Mouse (Mus musculus) left cerebral cortex, adult 18-20 months (tissue): ENCODE results near the gene Slc5a4b. TPM values are rescaled to one million over a fixed set of nuclear protein-coding genes. Genes with fewer than 3 reads are reported as not detected.
"Not testable (repeated sequence)": the region's sequence is repeated elsewhere in the genome, so short reads cannot be mapped to it uniquely, and the experiment has no call there.

Experiments used
- DNase-seq, 2 experiments: peaks; one replicate each; pipeline ENCODE4 v3.0.0; 2021 to 2022; ENCODE audit warnings: low spot score in 2 of 2, mixed read lengths in 1 of 2
- long read RNA-seq, 2 experiments: library from polyadenylated mRNA; stranded (forward); transcript quantifications; one replicate each; pipeline ENCODE4 v2.0.0; 2021
- total RNA-seq, 2 experiments: library from RNA; stranded (reverse); gene quantifications; 2 replicates each; pipeline ENCODE4 v1.2.3; 2021

Slc5a4b gene
- not detected for total RNA-seq
- long read RNA-seq, experiment 1, result 0 reads
- long read RNA-seq, experiment 2, result 0 reads

DNA sequence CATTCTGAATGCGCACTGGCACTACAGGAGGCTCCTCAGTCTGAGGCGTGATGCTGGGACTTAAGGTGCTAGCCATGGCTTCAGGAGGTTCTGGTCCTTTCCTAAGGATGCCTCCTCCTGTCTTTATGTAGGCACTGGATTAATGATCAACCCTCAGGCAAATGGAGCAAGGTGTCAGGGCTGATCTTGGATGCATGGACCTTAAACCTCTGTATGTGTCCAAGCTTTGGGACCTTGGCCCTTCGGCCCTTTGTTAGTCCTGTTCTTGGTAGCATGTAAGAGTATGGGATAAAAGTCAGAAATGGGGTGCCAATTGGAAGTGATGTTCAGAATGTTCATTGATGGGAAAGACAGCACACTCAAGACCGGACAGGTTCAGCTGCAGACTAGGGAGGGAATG lies at the start of gene Slc5a4b:
Gene Slc5a4b (minus strand): TSS at position 101 of the 400 bp plus-strand sequence.
- DNase-seq, result no peak

DNA sequence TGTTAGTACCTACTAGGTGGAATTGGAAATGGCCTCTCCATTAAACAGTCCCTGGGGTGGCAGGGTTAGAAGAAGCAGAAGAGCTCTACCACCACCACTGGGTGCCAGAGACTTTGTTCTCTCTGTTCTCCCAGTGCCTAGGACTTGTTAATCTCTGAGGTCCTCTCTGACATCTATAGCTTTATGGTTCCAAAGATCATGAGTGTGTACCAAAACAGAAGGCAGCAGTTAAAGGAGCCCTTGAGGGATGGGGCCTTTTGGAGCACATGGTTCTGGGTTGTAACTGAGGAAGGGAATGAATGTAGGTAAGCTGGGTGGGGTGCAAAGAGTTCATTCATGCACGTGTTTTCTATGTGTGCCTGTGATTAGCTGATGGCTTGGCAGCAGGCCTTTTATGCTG lies 47.2 kb upstream of the Slc5a4b start:
- DNase-seq, result no peak

DNA sequence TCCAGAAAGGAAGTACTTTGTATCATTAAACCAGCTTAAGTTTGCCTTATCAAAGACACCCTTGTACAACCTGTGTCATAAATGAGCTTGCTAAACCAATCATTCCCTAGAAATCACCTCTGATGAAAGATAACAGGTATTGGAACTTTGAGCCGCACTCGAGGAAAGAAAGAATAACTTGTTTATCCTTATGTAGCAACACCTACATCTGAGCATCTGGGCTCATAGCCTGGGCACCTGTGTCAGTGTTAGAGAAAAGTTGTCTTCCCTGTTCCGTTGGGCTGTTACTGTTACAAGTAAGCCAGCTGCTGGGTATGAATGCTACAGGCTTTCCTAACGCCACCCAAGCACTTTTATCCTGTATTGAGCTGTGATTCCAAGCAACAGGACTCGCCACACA lies 46.8 kb upstream of the Slc5a4b start:
- no peak for DNase-seq

DNA sequence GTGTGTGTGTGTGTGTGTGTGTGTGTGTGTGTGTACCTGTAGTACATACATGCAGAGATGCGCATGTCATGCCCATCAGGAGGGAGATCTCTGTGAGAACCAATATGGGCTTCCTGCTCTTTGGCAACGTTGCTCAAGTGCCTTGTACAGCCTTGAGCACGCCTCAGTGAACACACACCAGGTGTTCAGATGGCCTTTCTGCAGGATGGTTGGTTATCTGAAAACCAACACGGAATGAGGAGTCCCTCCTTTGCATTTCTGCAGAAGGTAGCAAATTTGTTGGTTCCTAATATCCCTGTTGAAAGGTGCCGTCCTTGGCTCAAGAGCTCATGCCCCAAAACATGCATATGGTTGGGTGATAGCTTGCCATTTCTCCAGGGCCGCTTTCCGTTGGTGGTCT lies 45.1 kb upstream of the Slc5a4b start:
- DNase-seq, result no peak

DNA sequence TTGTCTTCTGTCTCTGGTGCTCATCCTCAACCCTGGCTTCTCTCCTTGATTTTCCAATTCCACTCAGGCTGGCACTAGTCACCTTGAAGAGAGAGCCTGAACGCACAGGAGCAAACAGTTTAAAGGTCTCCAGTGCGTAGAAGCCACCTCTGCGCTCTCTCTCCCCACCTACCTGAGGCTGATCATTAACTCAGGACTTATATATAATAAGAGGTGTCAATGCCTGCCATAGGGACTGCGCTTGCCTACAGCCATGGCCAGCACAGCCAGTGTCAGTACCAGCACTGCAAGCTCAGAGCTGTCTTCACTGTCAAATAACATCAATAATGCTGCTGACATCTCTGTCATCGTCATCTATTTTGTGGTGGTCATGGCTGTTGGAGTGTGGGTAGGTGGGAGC lies 36.5 kb upstream of the Slc5a4b start, which contains the start of gene Slc5a4a:
Gene Slc5a4a (plus strand): TSS at position 174 of the 400 bp plus-strand sequence.
- no peak for DNase-seq

DNA sequence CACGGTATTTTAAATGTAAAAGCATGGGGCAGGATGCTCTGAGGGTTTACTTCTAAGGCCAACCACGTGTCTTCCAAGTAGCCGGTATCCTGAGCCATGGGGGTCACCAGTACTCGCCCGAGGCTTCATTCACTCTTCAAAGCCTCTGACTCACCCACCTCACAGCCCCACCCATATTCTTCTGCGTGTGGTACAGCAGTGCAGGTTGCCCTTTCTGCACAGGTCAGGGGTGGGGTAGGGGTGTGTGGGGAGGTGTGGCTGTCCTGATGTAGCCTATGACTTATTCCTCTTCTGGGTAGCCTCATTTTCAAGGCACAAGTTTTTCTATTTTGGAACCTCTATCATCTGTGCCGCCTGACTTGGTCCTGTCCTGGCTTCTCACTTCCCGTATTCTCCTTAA lies 36.1 kb upstream of the Slc5a4b start:
- DNase-seq, result no peak

DNA sequence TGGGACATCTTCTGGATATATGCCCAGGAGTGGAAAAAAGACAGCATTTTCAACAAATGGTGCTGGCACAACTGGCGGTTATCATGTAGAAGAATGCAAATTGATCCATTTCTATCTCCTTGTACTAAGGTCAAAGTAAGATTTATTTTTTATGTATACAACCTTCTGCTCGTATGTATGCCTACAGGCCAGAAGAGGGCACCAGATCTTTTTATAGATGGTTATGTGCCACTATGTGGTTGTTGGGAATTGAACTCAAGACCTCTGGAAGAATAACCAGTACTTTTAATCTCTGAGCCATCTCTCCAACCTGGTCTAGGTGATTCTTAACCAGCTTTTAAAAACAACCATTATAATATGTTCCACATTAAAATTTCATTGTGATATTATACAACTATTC lies 25.6 kb upstream of the Slc5a4b start:
- no peak for DNase-seq

DNA sequence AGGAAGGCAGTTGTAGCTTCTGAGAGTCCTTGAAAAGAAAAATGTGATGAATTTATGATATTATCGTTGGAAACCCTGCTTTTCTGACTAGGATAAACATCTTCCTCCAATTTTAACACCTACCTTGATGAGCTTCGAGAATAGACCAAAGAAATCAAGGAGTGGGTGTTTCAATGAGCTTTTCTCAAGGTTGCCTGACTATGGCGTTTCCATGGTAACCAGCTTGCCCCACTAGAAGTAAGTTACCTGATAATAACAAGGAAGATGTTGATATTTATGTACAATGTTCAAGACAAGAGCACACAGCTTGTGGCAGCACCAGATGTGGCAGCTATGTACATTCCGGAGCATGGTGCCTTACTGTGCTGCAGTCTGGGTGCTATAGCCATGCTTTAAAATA lies 21.7 kb upstream of the Slc5a4b start:
- no peak for DNase-seq

DNA sequence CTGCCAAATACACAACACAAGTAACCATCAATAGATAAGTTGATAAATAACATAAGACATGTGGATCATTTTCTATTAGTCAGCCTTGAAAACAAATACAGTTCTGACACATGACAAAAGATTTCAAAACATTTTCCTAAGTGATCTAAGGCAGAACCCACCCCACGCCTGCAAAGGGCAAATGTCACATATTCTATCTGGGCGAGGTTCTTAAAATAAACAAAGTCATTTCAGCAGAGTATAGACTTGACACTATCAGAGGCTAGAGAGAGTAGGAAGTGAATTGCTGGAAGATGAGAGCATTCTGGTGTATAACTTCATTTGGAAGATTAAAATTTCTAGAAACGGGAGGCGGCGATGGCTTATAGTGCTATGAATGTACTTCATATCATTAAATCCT lies 10.7 kb upstream of the Slc5a4b start:
- no peak for DNase-seq

DNA sequence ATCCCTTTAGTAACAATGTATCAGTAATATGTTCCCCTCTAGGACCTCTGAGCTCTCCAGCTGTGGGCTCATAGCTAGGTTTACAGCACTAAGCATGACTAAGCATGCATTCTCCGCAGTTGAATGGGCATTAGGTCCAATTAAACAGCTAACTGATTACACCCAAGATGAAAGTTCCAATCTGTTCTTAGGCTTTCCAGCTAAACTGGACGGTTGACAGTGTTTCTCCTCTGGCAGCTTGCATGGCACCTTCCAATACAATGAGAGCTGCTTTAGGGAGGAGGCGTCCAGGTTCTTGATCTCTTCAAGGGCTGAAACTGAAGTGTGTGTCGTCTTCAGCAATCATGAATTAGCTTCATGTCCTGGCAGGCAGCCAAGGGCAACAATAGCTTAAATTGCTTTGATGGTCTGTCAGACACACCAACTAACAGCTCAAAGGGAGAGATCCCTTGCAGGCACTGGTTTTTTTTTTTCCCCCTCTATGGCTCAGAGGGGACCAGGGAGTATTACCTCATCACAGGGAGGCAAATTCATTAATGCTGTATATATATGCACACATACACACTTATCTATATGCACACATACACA lies 9.5 kb upstream of the Slc5a4b start:
- no peak for DNase-seq

DNA sequence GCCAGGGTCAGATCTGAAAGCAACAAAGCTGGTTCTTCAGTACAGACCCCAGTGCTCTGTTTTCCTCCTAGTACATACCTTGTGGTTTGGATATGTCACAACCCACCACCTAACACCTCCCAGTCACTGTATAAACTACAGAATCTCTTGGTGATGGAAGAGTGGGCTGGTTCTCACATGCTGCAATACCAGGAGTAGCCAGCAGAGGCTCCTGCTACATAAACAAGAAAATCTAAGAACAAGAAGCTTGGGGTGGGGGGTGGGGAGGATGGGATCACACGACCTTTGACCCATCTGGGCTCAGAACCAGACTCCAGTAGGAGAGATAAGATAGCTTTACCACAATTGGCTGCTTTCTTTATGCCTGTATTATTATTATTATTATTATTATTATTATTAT lies 8.0 kb upstream of the Slc5a4b start:
- DNase-seq, result peak in 1 of 2 experiments; percentile 8

DNA sequence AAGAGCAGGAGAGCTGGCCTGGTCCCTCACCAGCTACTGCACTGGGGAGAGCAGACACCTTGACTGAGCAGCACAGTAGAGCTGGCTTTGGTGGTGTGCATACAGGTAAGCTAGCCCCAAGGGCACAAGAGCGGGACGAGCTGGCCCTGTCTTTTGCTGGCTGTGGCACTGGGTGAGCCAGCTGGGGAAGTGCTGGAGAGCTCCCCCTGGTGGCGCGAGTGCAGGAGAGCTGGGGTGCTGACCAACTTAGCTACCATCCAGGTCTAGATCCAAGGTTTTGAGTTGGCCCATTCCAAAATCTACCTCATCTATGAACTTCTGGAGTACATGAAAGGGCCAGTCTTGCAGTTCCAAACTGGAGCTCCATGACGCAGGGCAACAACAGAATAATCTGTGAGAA lies 7.2 kb upstream of the Slc5a4b start:
- peak; percentile 21 to 48 for DNase-seq

DNA sequence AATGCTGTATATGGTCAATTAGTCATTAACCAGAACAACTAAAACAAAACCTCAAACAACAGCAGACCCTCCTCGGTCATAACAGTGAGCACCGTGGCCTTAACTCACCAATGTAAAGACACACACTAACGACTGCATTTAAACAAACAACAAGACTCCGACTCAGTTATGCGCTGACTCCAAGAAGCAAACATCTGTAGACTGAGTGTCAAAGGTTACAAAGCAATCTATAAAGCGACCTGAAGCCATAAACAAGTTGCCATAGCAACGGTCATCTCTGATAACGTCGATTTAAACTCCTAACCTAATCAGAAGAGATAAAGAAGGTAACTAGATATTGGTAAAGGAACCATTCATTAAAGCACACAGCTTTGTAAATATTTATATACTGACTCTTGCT lies 13.4 kb downstream of the Slc5a4b start:
- no peak for DNase-seq

DNA sequence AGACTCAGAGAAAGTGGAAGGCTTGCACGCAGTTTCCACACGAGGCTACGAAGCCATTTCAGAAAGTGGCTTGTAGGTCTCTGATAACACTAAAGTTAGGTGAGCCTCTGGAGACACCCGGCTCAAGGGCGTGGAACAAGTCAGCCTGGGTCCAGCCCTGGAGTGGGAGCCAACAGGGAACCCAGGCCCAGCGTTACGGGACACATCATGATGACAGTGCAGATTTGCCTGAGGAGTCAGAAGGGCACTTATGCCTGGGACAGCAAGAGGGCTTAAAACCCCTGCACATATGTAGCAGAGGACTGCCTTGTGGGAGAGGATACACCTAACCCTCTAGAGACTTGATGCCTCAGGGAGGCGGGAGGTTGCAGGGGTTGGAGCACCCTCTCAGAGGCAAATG lies 14.2 kb downstream of the Slc5a4b start:
- no peak for DNase-seq

DNA sequence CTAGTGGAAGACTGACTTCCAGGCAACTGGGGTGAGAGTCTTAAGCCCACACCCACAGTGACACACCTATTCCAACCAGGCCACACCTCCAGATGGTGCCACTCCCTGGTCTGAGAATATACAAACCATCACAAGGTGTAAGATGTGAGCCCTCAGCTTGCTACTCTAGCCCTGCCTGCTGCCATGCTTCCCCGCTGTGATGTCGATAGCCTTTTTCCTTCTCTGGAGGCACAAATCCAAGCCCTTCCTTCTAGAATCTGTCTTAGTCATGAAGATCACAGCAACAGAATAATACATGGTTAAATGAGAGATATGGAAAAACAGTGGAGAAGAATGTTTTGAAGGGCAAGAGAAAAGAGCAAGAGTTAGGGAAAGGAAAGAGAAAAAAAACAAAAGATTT lies 33.8 kb downstream of the Slc5a4b start:
- DNase-seq, result not testable (repeated sequence)

DNA sequence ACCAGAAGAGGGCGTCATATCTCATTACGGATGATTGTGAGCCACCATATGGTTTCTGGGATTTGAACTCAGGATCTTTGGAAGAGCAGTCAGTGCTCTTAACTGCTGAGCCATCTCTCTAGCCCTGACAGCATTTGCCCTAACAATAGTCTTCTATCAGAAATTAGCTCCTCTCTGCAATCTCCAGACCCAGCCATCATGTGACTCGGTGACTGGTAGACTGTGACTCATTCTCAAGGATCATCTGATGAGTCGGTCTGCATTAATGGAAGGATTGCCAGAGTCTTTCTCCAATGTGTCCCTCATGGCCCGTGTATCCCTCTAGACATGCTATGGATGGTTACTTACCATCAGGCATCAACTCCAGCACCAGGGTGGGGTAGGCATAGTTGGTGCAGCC lies 38.7 kb downstream of the Slc5a4b start:
- DNase-seq, result not testable (repeated sequence)

DNA sequence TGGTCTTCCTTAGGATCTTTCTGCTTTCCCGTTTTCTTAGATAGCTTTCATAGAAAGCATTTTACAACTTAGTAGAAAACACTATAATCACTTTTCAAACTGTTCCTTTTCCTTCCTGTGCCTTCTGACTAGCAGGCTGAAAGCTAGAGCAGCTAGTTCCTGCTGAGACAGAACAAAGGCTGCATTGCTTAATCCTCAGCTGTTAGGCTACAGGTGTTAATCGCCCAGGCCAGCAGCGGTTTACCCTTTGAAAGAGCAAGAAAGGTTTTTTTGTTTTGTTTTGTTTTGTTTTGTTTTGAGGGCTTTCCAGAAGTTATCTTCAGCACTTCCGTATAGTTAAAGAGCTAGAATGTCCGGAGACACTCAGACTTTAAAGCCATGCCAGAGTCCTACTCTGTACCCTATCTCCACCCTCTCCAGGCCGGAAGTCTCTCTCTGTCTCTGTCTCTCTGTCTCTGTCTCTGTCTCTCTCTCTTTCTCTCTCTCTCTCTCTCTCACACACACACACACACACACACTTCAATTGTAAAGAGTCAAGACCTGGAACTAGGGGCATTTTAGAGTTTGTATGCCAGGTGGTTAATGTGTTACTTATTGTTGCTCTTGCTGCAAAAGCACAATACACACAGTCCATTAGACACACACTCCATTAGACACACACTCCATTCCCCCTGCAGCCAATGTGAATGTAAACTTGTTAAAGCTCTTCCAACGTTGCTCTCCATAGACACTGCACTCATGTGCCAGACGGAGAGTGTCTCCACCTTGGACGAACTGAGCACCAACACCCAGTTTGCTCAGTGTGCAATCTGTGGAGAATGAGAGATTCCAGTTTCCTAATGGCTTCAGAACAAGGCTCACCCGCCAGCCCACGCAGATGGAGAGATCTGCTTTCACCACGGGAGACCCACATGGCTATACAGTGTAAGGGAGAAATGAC lies 42.8 kb downstream of the Slc5a4b start:
- no peak for DNase-seq

DNA sequence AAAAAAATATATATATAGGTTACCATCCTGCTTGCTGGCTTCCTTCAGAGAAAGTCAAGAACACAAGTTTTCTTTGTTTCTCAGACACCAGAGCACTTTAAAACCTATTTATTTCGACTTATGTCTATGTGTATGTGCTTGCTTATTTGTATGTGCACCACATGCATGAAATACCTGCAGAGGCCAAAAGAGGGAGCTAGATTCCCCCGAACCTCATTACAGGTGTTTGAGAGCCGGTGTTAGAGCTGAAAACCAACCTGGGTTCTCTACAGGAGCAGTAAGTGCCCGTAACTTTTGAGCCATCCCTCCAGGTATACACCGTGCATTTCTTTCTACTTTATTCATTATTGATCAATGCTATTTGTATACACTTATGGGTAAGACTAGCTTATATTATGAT lies 48.3 kb downstream of the Slc5a4b start:
- DNase-seq, result no peak

DNA sequence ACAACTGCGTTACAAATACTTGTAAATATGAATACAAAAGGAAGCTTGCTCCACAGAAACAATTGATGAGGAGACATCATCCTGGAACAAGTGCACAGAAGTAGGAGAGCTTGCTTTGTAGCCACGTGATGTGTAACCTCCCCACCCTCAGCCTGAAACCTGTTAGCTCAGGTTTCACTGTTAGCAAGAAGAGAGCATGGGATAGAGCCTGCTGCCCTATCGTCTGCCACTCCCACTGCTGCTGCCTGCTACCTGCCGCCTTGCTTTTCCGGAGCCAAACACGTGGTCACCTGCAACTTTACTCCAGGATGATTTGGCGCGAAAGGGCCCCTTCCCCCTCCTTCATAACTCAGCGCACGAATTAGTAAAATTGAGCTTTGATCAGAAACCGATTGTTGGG lies 58.9 kb downstream of the Slc5a4b start:
- no peak for DNase-seq

DNA sequence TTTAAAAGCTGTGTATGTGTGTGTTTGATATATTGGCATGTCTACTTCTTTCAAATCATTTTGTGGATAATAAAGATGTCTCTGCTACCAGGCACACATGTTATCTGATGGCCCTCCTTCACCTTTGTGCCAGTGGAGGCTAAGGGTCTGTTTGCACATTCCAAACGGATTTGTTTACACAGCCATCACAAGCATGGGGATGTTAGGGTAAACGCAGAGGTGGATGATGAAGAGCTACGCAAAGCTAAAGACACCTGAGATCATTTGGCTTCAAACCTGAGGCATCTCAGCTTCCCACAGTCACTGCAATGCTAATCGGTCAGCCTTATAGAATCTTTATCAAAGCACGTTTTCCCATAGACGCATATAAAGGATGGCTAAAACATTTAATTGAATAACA lies 61.8 kb downstream of the Slc5a4b start:
- DNase-seq, result no peak

DNA sequence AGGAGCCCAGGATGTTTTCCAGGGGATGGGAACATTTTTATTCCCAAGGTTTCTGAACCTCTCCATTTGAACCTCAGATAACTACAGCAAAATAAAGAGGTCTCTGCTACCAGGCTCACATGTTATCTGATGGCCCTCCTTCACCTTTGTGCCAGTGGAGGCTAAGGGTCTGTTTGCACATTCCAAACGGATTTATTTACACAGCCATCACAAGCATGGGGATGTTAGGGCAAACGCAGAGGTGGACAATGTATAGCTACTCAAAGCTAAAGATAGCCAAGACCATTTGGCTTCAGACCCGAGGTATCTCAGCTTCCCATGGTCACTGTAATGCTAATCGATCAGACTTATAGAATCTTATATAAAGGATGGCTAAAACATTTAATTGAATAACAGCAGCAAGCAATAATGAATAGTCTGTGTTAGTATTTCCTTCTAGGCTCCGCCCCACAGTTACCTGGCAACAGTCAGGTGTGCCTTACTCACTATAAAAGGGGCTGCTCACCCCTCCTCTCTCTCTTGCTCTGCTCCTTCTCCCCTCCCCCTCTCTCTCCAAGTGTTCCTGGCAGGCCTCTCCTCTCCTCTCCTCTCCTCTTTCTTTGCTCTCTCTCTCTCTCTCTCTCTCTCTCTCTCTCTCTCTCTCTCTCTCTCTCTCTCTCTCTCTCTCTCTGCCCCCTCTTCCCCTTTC lies 63.4 kb downstream of the Slc5a4b start:
- DNase-seq, result no peak

DNA sequence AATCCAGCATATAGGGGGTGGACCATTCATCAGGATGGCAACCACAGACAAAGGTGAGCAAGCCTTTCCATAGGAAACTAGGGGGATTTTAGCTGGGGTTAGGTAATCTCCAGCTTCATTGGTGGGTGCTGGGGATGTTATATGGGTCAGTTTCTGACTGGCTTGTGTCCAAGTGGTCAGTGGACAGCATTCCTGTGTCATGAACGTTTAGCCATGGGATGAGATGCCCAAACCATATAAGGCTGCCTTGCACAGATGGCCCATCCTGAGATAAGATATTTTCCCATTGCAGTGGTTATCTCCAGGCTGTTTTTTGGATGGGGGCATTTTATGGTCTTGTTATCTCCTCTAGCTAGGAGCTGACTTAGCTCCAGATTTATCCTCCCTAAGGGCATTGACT lies 64.0 kb downstream of the Slc5a4b start:
- no peak for DNase-seq
